Mouse (Mus musculus) heart, postnatal 36 days (tissue): ENCODE data around the gene Phlpp2. TPM values are rescaled to one million over a fixed set of nuclear protein-coding genes. Genes with fewer than 3 reads are reported as not detected.

Experiments used
- DNase-seq, 2 experiments: peaks; one replicate each; pipeline ENCODE4 v3.0.0; 2021 to 2022
- intact Hi-C: fragments of 180-260 bp; cut with DNase I; formaldehyde crosslinking; loops from one replicate; pipeline ENCODE4 v1.15.1; 2025
- total RNA-seq, 2 experiments: library from RNA; stranded (reverse); gene quantifications; 2 replicates each; pipeline ENCODE4 v1.2.3; 2021

The Phlpp2 gene
- total RNA-seq, 2 experiments from 2014 or later = 4.8 to 5.5 TPM

DNA sequence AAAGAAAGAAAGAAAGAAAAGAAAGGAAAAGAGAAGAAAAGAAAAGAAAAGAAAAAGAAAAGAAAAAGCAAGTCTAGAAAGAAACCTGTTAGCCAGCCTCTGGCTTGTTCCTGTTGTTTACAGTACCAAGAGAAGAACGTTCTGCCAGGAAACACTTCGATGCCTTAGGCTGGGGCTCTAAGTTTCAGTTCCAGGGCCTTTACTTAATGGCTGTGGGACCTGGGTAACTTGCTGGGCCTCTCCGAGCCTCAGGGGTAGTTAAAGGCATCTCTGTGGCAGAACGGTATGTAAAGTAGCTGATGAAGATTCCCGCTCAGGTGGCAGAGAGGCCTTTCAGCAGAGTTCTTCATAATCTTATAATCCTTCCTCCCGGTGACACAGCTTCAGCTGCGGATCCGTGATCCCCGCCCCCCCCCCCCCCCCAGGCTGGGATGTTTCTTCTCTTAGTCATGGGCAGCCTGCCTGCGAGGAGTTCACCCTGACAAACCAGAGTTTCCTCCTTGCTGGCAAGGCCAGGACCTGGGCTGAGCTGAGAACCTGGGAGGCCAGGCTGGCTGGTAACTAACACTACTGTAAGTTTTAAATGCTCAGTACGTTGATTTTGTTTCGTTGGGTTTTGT lies 89.8 kb downstream of the Phlpp2 start:
- no peak for DNase-seq
- intact Hi-C loops = no loop called here

- intact Hi-C loops = no loop called here
- no peak for DNase-seq
These were observed 90.8 kb downstream of the Phlpp2 start for GRCm38 (mm10) chr8:109959112-109959511.

- DNase-seq = no peak
These were observed 93.5 kb downstream of the Phlpp2 start, which contains the start of gene Marveld3 for GRCm38 (mm10) chr8:109961693-109962367. Gene Marveld3, minus strand, starts transcription at chr8:109962203.

GRCm38 (mm10) chr8:109962896-109963295 lies 94.6 kb downstream of the Phlpp2 start:
- no peak for DNase-seq
- intact Hi-C loops = no loop called here

More at GRCm38 (mm10) chr8:109961693-109962367, 93.5 kb downstream of the Phlpp2 start, which contains the start of gene Marveld3:
- intact Hi-C loops = no loop called here

- intact Hi-C loops = no loop called here
- no peak for DNase-seq
These were observed 95.1 kb downstream of the Phlpp2 start for GRCm38 (mm10) chr8:109963421-109963820.

DNA sequence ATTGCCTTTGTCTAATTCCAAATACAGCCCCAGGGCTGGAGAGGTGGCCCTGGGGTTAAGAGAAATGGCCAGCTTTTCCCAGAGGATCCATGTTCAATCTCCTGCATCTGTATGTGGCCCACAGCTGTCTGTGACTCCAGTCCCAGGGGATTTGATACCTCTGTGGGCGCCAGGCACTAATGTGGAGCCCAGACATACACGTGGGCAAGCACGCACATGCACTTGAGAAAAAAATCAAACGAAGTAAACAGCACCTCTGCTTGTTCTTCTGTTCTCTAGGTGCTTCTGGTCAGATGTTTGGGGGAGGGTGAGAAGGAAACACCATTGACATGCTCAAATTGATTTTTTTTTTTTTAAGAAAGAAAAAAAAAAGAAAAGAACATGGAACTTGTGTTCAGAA lies 95.8 kb downstream of the Phlpp2 start:
- DNase-seq = no peak
- intact Hi-C loops = no loop called here

- intact Hi-C loops = no loop called here
These were observed 100.5 kb downstream of the Phlpp2 start for GRCm38 (mm10) chr8:109968837-109969236.

DNA sequence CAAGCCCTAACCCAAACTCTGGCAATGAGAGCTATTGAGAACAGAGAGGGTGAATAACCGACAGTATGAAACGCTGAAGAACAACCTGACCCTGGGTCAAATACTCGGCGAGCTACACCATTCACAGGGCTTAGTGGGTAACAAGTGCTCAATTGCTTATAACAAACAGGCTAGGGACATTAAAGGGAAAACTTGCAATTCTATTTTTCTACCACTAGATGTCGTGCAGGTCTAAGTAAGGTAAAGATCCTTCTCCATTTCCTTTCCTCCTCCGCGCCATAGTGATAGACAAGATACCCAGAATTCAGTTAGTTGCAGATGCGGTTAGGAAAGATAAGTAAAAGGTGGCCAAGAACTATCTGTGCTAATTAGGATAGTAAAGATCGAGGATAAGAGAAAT lies 102.0 kb downstream of the Phlpp2 start:
- no peak for DNase-seq
- intact Hi-C loops = loop anchor here (1.0 kb wide), 1 partner anchor 101 kb away; no protein-coding TSS in a partner anchor

More at GRCm38 (mm10) chr8:109968837-109969236, 100.5 kb downstream of the Phlpp2 start:
- DNase-seq = no peak

- DNase-seq = no peak
- intact Hi-C loops = no loop called here
These were observed 104.6 kb downstream of the Phlpp2 start for GRCm38 (mm10) chr8:109972901-109973300.

DNA sequence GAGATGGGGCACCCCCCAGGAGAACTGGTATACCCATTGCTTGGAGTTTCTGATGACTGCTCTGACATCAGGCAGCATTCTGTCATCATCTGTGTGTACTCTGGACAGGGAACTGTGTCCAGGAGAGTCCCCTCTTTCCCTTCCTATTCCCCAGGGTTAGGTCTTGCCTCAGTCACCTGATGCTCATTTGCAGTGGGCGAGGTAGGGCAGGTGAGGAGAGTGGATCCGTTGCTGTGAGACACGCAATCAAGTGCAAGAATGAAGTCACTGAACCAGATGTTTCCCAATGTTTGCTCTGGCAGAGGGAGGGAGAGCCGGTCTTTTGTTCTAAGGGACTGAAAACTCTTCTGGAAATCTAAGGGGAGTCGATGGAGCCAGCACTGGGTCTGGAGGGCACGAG lies 111.0 kb downstream of the Phlpp2 start:
- intact Hi-C loops = no loop called here

GRCm38 (mm10) chr8:109982386-109983105 lies 114.2 kb downstream of the Phlpp2 start:
- DNase-seq = no peak
- intact Hi-C loops = no loop called here

More for the DNA sequence above, 111.0 kb downstream of the Phlpp2 start:
- no peak for DNase-seq

DNA sequence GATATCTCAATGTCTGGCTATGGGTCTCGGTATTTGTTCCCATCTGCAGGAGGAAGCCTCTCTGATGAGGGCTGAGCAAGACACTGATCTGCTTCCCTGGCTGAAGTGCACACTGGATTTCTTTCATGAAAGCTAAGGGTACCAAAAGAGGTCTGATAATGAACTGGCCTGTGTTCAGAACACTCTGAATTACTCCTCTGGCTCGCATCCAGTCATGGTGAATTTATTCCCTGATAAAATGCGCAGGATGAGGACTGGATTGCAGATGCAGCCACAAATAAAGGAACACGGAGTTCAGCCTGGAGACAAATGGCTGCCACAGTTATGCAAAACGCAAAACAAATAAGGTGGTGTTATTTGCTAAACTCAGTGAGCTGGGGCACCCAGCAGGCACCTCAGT lies 115.6 kb downstream of the Phlpp2 start:
- no peak for DNase-seq

GRCm38 (mm10) chr8:109986384-109986783 lies 118.0 kb downstream of the Phlpp2 start:
- intact Hi-C loops = no loop called here

More for the DNA sequence above, 115.6 kb downstream of the Phlpp2 start:
- intact Hi-C loops = no loop called here

GRCm38 (mm10) chr8:109987776-109988175 lies 119.4 kb downstream of the Phlpp2 start:
- no peak for DNase-seq
- intact Hi-C loops = no loop called here

More at GRCm38 (mm10) chr8:109986384-109986783, 118.0 kb downstream of the Phlpp2 start:
- DNase-seq = no peak

- intact Hi-C loops = no loop called here
- DNase-seq = no peak
These were observed 120.8 kb downstream of the Phlpp2 start for GRCm38 (mm10) chr8:109989151-109989550.

DNA sequence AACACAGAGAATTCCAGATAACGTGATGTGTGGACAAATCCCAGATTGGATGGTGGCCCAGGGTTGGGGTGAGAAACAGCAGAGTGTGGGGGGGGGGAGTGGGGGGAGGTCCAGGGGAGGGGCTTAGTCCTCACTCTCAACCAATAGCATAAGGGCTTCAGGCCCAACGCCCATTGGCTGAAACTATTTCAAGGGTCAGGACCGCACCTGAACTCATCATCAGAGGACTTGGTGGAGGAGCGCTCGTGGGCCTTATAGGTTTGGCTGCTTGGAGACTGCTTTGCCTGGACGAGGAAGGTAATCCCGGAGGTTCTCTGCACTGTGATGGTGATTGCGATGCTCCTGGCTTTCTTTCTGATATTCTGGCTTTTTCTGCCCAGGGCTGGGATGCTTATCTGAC lies 121.9 kb downstream of the Phlpp2 start, which contains the start of gene Tat:
Tat (plus strand) TSS at position 214 of the 400 bp plus-strand sequence.
- no peak for DNase-seq
- intact Hi-C loops = no loop called here

GRCm38 (mm10) chr8:109992166-109992565 lies 123.8 kb downstream of the Phlpp2 start:
- DNase-seq = no peak
- intact Hi-C loops = no loop called here

- no peak for DNase-seq
- intact Hi-C loops = no loop called here
These were observed 124.6 kb downstream of the Phlpp2 start for GRCm38 (mm10) chr8:109992951-109993350.
